Mouse (Mus musculus) forebrain, embryonic 14.5 days (tissue): ENCODE measurements around the gene Zfp988. TPM values are rescaled to one million over a fixed set of nuclear protein-coding genes. Genes with fewer than 3 reads are reported as not detected.
"Not testable (repeated sequence)": the region's sequence is repeated elsewhere in the genome, so short reads cannot be mapped to it uniquely, and the experiment has no call there.

Experiments
- ATAC-seq: fragments of 200-750 bp; cut with Nextera tagmentation; 2 replicates; pipeline ENCODE4 v1.8.0; 2017; ENCODE audit warnings: mild to moderate bottlenecking, moderate library complexity
- DNase-seq: peaks from one replicate; pipeline ENCODE4 v3.0.0-alpha.2; 2015; ENCODE audit warnings: low spot score
- H3K27ac ChIP-seq: fragments of 300-500 bp; sonication (generic); 2 replicates; pipeline ENCODE4 v1.5.1; 2014; ENCODE audit warnings: low read depth, mild to moderate bottlenecking, control low read depth, low read length, moderate library complexity
- H3K27me3 ChIP-seq: fragments of 300-500 bp; sonication (generic); replicated peaks from 2 replicates; pipeline ENCODE4 v1.6.1; 2014; ENCODE audit warnings: low read length, control low read depth, mixed read lengths; ENCODE audit not compliant: control insufficient read depth, insufficient read depth
- H3K36me3 ChIP-seq: fragments of 300-500 bp; sonication (generic); 2 replicates; pipeline ENCODE4 v1.6.1; 2014; ENCODE audit warnings: low read length, control low read depth; ENCODE audit not compliant: control insufficient read depth, insufficient read depth
- H3K4me1 ChIP-seq: fragments of 300-500 bp; sonication (generic); 2 replicates; pipeline ENCODE4 v1.6.1; 2014; ENCODE audit warnings: antibody characterized with exemption, low read length, control low read depth; ENCODE audit not compliant: control insufficient read depth, insufficient read depth
- H3K4me2 ChIP-seq: fragments of 300-500 bp; sonication (generic); 2 replicates; pipeline ENCODE4 v1.6.1; 2014; ENCODE audit warnings: mild to moderate bottlenecking, control low read depth, low read length
- H3K4me3 ChIP-seq: fragments of 300-500 bp; sonication (generic); 2 replicates; pipeline ENCODE4 v1.5.1; 2014; ENCODE audit warnings: low read depth, low read length, control low read depth
- H3K9ac ChIP-seq: fragments of 300-500 bp; sonication (generic); 2 replicates; pipeline ENCODE4 v1.6.1; 2014; ENCODE audit warnings: mild to moderate bottlenecking, low read length, control low read depth, moderate library complexity
- H3K9me3 ChIP-seq: fragments of 300-500 bp; sonication (generic); replicated peaks from 2 replicates; pipeline ENCODE4 v1.6.1; 2016; ENCODE audit warnings: low read length, control low read depth, mixed read lengths; ENCODE audit not compliant: control insufficient read depth
- WGBS: fragments of 180-500 bp; shearing (Covaris S2); extraction: QIAGEN DNeasy Blood & Tissue Kit; methylation state at CpG from one replicate; pipeline ENCODE4 v1.1.7; 2014; 5-methylcytosine and 5-hydroxymethylcytosine counted together
- polyA plus RNA-seq: library from polyadenylated mRNA; unstranded; fragments of >200 nt; fragmentation: Nextera tagmentation; extraction: Ambion mirVana; gene quantifications from 2 replicates; pipeline ENCODE4 v1.2.1, GENCODE M21; 2014

Zfp988 gene
- polyA plus RNA-seq, 1 experiment from 2014 or later: not detected

DNA sequence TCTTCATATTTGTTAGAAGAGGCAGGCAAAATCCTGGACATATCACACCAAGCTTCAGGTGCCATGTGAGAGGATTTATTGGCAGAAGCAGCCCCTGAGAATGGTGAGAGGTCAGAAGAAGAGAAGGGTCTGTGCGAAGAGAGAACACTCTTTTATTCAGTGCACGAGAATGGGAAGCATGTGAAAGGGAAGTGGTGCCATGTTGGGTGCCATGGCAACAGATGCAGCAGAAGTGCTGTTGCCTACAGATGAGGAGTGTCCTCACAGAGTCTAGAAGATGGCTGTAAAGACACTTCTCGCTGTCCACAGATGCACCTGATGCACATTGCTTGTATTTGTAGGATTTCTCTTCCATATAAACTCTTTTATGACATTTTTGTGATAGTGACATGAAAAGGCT is 6.9 kb upstream of the Zfp988 start:
- not testable (repeated sequence) for H3K9me3 ChIP-seq, H3K27ac ChIP-seq, H3K4me1 ChIP-seq, H3K36me3 ChIP-seq, DNase-seq, ATAC-seq, H3K9ac ChIP-seq, H3K4me2 ChIP-seq, H3K4me3 ChIP-seq, H3K27me3 ChIP-seq
- 76% methylated on average over 3 of the region's 3 CpGs for WGBS

DNA sequence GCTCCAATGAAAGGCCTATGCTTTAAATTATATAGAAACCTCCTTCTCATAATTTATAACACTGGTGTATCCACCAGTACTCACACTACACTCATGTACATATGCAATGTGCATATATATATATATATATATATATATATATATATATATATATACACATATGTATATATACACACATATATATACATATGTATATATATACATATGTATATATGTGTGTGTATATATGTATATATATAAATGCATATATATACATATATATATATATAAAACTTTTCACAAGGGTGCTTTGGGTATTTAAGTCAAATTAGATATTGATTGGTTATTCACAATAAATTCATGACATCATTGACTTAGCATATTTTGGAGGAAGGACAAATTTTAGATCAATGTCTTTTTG is 3.1 kb upstream of the Zfp988 start:
- H3K27ac ChIP-seq, H3K27me3 ChIP-seq, H3K9ac ChIP-seq, H3K4me3 ChIP-seq, H3K4me1 ChIP-seq, ATAC-seq, H3K36me3 ChIP-seq, H3K4me2 ChIP-seq, DNase-seq: not testable (repeated sequence)
- H3K9me3 ChIP-seq: peaks cover 11% of the 10 kb centered on the region

DNA sequence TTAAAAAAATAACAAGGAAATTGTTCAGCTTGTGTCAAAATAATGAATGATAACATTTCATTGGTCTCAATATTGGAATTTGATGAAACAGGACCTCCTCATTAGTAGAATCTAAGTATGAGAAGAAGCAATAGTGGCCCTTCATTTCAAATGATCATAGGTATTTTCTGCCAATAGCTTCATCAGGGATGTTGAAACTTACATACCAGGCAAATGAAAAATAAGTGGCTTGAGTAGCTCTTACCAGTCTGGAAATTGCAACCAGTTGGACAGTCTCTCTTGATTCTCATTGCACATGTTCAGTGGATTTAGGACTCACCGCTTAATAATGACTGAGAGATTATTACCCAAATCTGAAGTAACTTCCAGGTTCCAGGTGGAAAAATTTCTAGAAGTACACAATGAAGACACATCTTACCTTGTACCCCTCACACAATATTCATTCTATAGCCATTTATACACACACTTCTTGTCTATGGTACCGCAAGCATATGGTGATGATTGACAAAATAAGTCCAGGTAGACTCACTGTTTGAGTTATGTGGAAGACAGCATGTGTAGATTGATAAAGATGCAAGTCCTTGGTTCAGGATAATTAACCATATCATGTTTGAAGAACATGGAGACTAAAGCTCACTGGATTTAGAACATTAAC is 29.7 kb downstream of the Zfp988 start:
- H3K4me3 ChIP-seq, DNase-seq, H3K27me3 ChIP-seq, ATAC-seq, H3K36me3 ChIP-seq, H3K9ac ChIP-seq, H3K4me2 ChIP-seq, H3K4me1 ChIP-seq, H3K27ac ChIP-seq: not testable (repeated sequence)
- peaks cover 53% of the 10 kb centered on the region for H3K9me3 ChIP-seq
- WGBS: 91% methylated on average over 2 of the region's 2 CpGs

DNA sequence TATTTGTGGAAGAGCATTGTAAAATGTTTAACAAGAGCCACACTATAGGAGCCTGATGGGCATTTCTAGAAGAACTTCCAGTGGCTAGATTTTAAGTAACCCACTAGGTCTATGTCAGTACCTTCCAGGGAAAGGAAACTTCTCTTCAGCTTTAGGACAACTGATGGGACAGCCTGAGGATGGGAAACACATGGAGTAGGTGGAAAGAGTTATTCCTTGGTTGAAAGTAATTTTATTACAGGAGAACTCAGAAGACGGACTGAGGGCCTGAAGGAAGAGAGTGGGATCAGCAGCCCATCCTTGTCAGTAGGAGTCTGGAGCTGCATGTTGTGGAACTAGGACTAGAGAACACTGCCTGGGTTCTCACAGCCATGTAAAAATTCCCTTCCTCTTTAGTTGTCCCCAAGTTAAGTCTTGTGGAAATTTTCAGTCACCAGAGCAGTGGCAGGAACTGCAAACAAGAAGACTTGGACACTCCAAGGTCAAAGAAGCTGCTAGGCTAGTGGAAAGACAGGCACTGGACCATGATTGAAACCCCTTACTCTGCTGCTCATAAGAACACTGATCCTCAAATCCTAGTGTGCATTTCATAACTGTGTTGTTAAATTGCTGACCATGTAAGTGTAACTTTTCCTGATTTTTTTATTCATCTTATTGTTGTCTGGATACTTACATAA is 30.4 kb downstream of the Zfp988 start:
- not testable (repeated sequence) for H3K27ac ChIP-seq, H3K4me3 ChIP-seq, H3K9ac ChIP-seq, H3K4me2 ChIP-seq, H3K36me3 ChIP-seq, DNase-seq, ATAC-seq, H3K4me1 ChIP-seq, H3K27me3 ChIP-seq
- 45% methylated on average over 1 of the region's 1 CpGs for WGBS
- peaks cover 57% of the 10 kb centered on the region for H3K9me3 ChIP-seq

DNA sequence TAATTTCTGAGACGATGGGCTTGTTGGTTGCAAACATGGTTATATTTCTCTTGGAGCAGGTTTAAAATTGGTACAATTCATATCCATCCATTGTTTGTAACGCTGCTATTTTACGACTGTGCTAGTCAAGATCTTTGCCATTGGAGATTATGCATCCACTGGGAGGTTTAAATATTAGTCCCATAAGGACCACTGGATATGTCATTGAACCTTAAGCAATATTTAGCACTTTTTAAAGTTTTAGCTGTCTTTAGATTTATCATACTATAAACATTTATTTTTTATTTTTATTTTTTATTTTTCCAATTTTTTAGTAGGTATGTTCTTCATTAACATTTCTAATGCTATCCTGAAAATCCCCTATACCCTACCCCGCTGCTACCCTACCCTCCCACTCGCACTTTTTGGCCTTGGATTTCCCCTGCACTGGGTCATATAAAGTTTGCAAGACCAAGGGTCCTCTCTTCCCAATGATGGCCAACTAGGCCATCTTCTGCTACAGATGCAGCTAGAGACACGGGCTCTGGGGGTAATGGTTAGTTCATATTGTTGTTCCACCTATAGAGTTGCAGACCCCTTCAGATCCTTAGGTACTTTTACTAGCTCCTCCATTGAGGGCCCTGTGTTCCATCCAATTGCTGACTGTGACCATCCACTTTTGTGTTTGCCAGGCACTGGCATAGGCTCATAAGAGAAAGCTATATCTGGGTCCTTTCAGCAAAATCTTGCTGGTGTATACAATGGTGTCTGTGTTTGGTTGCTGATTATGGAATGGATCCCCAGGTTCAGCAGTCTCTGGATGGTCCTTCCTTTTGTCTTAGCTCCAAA is 31.1 kb downstream of the Zfp988 start:
- H3K9ac ChIP-seq, H3K36me3 ChIP-seq, H3K4me3 ChIP-seq, H3K27ac ChIP-seq, H3K4me1 ChIP-seq, H3K4me2 ChIP-seq, DNase-seq, H3K27me3 ChIP-seq, ATAC-seq: not testable (repeated sequence)
- WGBS: 68% methylated on average over 6 of the region's 6 CpGs
- peaks cover 57% of the 10 kb centered on the region for H3K9me3 ChIP-seq

DNA sequence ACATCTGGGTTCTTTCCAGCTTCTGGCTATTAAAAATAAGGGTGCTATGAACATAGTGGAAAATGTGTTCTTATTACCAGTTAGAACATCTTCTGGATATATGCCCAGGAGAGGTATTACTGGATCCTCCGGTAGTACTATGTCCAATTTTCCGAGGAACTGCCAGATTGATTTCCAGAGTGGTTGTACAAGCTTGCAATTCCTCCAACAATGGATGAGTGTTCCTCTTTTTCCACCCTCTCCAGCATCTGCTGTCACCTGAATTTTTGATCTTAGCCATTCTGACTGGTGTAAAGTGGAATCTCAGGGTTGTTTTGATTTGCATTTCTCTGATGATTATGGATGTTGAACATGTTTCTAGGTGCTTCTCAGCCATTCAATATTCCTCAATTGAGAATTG is 32.0 kb downstream of the Zfp988 start:
- not testable (repeated sequence) for H3K4me2 ChIP-seq, ATAC-seq, H3K27ac ChIP-seq, H3K4me1 ChIP-seq, DNase-seq, H3K27me3 ChIP-seq, H3K4me3 ChIP-seq, H3K9ac ChIP-seq, H3K36me3 ChIP-seq
- peaks cover 57% of the 10 kb centered on the region for H3K9me3 ChIP-seq
- 91% methylated on average over 2 of the region's 2 CpGs for WGBS

DNA sequence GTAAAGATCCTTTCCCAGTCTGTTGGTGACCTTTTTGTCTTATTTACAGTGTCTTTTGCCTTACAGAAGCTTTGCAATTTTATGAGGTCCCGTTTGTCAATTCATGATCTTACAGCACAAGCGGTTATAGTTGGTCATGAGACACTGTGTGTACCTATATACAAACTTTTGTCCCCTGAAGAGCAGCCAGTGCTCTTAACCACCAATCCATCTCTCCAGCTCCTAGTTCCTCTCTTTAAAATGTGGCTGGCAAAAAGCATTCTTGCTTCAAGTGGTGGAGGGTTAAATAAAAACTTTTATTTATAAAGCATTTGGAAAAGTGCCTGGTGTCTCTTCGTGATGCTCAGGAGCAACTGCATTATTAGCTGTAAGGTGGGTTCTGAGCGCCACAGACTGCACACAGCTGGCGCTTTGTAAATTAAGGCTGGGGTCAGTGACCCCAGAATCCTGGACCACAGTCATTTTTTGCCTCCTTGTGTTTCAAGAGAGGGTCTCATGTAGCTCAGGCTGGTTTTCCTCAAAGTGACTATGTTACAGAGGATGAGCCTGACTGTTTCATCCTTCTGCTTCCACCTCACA is 32.6 kb downstream of the Zfp988 start:
- WGBS: 74% methylated on average over 5 of the region's 5 CpGs
- ATAC-seq (no peak), DNase-seq (no peak)

DNA sequence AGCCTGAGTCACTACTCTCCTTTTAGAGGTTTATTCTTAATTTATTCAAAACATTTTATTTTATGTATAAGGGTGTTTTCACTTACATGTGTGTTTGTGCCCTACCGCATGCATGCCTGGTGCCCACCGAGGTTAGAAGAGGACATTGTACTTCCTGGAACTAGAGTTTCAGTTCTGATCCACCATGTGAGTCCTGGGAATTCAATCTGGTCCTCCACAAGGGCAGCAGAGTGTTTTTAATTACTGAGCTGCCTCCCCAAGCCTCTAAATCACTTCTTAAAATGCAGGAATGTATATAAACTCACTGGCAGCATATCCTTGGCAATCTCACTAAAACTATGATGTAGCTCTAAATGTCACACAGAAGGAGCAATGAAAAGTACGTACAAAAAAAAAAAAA is 33.2 kb downstream of the Zfp988 start:
- H3K27ac ChIP-seq, H3K4me2 ChIP-seq, DNase-seq, H3K27me3 ChIP-seq, H3K9ac ChIP-seq, H3K36me3 ChIP-seq, H3K4me3 ChIP-seq, ATAC-seq, H3K4me1 ChIP-seq: not testable (repeated sequence)
- WGBS: 80% methylated on average over 3 of the region's 3 CpGs
- peaks cover 64% of the 10 kb centered on the region for H3K9me3 ChIP-seq

More for the DNA sequence above, 32.6 kb downstream of the Zfp988 start:
- H3K36me3 ChIP-seq: no peaks in the 10 kb centered on the region
- H3K27ac ChIP-seq: no peak overlapping the region
- no peaks in the 10 kb centered on the region for H3K4me1 ChIP-seq
- H3K4me2 ChIP-seq: no peak overlapping the region
- no peak overlapping the region for H3K4me3 ChIP-seq
- no peak overlapping the region for H3K9ac ChIP-seq
- H3K9me3 ChIP-seq: peaks cover 58% of the 10 kb centered on the region
- no peaks in the 10 kb centered on the region for H3K27me3 ChIP-seq
